Mouse (Mus musculus) bone marrow macrophage, adult 2 months (primary cell): ENCODE results near the gene Cyp2ab1. TPM values are rescaled to one million over a fixed set of nuclear protein-coding genes. Genes with fewer than 3 reads are reported as not detected.

ENCODE experiments used
- H3K27ac ChIP-seq: 2 replicates; pipeline ENCODE4 v1.5.1; 2012; ENCODE audit warnings: low read depth, low read length; ENCODE audit not compliant: insufficient read depth
- H3K4me1 ChIP-seq: 2 replicates; pipeline ENCODE4 v1.6.1; 2012; ENCODE audit warnings: low read length; ENCODE audit not compliant: control insufficient read depth, insufficient read depth
- H3K4me3 ChIP-seq: 2 replicates; pipeline ENCODE4 v1.5.1; 2012; ENCODE audit warnings: mild to moderate bottlenecking, low read length, moderate library complexity; ENCODE audit not compliant: insufficient read depth
- CTCF ChIP-seq: IDR thresholded peaks from 2 replicates; pipeline ENCODE4 v1.5.1; 2012; ENCODE audit warnings: low read depth, mild to moderate bottlenecking, low read length, moderate library complexity
- POLR2A ChIP-seq: IDR thresholded peaks from 2 replicates; pipeline ENCODE4 v1.6.1; 2012; ENCODE audit warnings: mild to moderate bottlenecking, low read depth, low read length, borderline replicate concordance
- polyA plus RNA-seq: library from polyadenylated mRNA; stranded (reverse); fragments of >200 nt; gene quantifications from 2 replicates; pipeline ENCODE4 v1.2.4, GENCODE M21; 2012; ENCODE audit not compliant: missing spikeins, insufficient read depth, insufficient read length

Gene Cyp2ab1
- polyA plus RNA-seq, 1 experiment, result 0.47 TPM

DNA sequence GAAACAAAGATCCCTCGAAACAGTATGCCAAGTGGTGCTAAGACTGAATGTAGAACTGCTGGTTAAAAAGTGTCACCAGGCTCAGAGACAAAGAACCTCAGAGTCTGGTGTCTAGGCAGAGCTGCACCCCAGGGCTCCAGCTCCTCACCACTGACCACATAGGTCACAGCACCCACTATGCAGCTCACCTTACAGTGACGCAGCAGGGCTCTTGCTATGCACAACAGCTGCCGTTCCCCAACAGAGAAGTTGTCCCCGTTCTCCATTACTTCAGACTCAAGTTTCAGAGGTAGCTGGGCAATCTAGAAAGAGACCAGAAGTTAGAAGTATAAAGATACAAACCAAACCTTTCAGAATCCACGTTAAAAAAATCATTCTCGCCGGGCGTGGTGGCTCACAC lies 9.7 kb upstream of the Cyp2ab1 start:
- no peak overlapping the region for H3K27ac ChIP-seq
- no peaks in the 10 kb centered on the region for H3K4me1 ChIP-seq
- no peak for TF ChIP-seq POLR2A
- no peak for TF ChIP-seq CTCF
- H3K4me3 ChIP-seq, result no peak overlapping the region

DNA sequence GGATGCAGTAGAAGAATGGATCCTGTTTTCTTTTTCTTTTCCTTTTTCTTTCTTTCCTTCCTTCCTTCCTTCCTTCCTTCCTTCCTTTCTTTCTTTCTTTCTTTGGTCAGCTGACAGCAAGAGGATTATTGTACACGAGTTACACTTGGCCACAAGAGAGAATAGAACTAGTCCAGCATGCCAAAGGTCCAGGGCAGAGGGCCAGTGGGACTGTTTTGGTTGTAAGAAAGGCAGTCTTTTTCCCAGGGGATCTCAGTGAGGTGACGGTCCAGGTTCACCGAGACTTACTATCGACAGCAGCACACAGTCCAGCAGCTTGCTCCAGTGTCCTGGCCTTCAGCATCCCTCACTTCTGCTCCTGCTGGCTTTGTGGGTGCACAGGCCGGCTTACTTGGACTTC lies 3.1 kb upstream of the Cyp2ab1 start:
- TF ChIP-seq POLR2A, result no peak
- no peak for TF ChIP-seq CTCF
- Histone ChIP-seq H3K4me1 (peaks cover 13% of the 10 kb centered on the region), H3K4me3 (no peak overlapping the region), H3K27ac (no peak overlapping the region)

DNA sequence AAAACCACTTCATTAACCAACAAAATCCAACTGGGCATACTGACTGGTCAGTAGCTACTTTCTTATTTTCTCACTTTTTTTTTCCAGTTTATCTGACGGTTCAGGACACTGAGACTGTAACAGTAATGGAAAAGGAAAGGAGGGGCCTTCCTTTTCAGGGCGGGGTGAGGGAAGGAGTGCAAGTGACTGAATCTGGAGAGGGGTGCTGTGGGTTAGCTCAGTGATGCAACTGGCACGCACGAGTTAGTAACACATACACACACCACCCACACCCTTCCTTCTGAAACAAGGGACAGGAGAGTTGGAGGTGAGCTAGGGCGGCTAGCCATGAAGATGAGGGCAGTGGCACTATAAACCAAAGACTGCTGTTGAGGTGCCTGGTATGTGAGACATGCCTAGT lies 1.3 kb downstream of the Cyp2ab1 start:
- H3K27ac ChIP-seq, result no peak overlapping the region
- TF ChIP-seq CTCF, result no peak
- H3K4me1 ChIP-seq, result peaks cover 13% of the 10 kb centered on the region
- no peak overlapping the region for H3K4me3 ChIP-seq

DNA sequence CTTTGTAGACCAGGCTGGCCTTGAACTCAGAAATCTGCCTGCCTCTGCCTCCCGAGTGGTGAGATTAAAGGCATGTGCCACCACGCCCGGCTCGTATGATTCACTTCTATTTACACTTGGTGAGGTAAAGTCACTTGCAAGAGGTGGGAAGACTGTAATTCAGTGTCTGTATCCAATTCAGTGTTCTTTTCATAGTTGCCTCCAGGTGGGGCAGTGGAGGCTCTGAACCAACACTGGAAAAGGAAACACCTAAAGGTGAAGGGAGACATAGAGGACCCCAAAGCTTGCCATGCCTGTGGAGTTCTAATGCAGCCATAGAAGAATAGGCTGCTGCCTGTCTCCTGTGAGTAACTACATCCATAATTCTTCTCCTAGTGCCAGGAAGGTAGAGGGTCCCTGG lies 2.9 kb downstream of the Cyp2ab1 start:
- TF ChIP-seq POLR2A, result no peak
- TF ChIP-seq CTCF, result no peak
- Histone ChIP-seq H3K4me1 (peaks cover 14% of the 10 kb centered on the region), H3K4me3 (no peak overlapping the region), H3K27ac (no peak overlapping the region)

DNA sequence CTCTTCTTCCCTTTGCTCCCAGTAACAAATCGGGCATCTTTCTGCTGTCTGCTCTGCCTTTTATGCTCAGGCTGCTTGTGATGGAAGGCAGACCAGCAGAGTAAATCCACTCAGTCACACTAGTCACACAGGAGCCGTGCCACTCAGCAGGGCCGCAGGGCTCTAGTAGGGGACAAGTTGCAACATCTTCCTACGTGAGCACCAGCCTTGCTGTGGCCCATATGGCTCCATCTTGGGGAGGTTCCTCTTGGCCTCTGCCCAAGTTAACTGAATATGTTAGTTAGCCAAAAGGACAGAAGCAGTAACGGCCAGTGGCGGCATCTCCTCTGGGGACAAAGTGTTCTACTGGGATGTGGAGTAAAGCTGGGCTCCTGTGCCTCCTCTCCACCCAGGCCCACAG lies 8.4 kb downstream of the Cyp2ab1 start:
- Histone ChIP-seq H3K4me1 (peaks cover 10% of the 10 kb centered on the region), H3K27ac (no peak overlapping the region), H3K4me3 (no peak overlapping the region)
- TF ChIP-seq POLR2A (no peak), CTCF (no peak)

DNA sequence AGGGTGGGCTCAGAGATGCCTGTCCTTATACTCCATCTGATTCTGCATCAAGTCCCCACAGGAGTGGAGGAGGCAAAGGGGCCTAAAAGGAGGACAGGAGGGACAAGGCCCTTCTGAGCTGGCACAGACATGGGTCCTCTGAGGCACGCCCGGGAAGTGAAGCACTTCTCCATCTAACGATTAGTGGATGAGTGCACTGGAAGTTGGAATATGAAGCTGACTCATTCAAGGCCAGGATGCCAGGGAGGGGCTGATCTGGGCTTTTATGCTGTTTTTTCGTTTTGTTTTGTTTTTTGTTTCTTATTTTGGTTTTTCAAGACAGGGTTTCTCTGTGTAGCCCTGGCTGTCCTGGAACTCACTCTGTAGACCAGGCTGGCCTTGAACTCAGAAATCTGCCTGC lies 9.9 kb downstream of the Cyp2ab1 start:
- TF ChIP-seq POLR2A, result no peak
- no peak for TF ChIP-seq CTCF
- no peak overlapping the region for H3K4me3 ChIP-seq
- H3K4me1 ChIP-seq, result peaks cover 10% of the 10 kb centered on the region
- H3K27ac ChIP-seq, result no peak overlapping the region

DNA sequence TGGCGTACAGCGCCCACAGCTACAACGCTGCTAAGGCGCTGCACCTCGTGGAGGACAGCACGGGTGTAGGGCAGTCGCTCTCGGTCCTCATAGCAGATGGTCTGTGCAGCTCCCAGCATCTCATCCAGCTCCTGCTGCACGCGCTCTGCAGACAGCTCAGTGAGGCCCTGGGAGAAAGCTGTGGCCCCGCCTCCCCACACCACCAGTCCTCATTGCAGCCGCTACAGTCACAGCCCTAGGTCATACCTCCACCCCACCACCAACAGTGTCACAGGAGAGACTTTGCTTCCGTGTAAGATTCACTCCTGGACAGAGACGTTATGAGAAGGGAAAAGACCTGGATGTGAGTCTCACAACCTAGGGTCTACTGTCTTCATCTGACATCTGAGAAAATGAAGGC lies 12.9 kb downstream of the Cyp2ab1 start:
- TF ChIP-seq CTCF, result no peak
- TF ChIP-seq POLR2A, result no peak
- H3K4me1 ChIP-seq, result peaks cover 20% of the 10 kb centered on the region
- no peak overlapping the region for H3K4me3 ChIP-seq
- no peak overlapping the region for H3K27ac ChIP-seq

DNA sequence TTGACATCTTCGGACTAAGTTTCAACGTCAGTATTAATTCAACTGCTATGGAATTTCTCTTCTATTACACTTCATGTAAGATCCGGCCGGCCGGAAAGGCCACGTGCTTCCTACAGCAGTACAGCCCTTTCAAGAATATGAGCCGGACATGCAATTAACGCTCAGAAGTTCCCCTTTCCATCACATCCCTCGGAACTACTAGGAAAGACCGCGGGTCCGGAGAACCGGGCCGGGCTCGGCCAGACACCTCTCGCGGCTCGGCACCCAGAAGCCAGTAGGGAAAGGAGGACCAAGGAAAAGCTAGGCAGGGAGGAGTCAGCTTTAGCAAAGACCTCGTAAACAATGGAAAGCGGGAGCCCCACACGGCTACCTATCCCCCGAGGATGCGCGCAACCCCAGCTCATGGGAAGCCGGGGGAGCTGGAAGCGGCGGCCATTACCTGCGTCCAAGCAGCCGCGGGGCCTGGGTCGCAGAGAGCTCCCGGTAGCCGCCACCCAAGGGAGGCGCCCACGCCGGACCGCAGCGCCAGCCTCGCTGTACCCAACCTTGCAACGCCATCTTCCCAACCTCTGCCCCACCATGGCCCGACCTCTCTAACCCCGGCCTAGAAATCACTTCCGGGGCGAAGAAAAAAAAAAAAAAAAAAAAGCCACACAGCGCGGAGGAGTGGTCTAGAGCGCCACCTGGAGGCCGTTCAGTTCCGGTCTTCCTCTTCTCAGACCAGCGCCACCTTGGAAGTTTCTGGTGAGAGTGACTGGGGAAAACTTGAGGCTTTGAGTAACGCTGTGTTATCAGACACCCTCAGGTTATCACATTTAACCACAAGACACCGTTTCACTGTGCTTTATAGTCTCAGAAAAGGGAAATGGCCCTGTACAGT lies 23.2 kb downstream of the Cyp2ab1 start, which contains the start of gene Parl:
Gene Parl, minus strand, starts transcription at position 618 of the 880 bp plus-strand sequence.
- Histone ChIP-seq H3K4me3 (peak within 1 kb of the TSS; percentile 83), H3K27ac (peak within 1 kb of the TSS; percentile 74), H3K4me1 (peaks cover 22% of the 10 kb centered on the region)
- TF ChIP-seq CTCF, result peak; percentile 90
- TF ChIP-seq POLR2A, result no peak

DNA sequence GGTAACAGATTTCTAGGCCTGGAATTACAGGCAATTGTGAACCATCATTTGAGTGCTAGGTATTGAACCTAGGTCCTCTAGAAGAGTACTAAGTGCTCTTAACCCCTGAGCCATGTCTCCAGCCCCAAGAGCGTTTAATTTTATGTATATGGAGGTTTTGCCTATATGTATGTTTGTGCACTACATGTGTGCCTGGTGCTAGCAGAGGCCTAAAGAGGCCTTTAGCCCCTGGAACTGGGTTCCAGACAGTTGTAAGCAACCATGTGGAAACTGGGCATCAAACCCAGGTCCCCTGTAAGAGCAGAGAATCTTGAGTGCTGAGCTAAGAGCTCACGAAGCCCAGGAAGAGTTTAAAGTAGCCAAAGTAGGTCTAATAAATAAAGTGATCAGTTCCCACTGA lies 25.1 kb downstream of the Cyp2ab1 start:
- TF ChIP-seq CTCF (no peak), POLR2A (no peak)
- H3K4me1 ChIP-seq, result peaks cover 22% of the 10 kb centered on the region
- no peak overlapping the region for H3K27ac ChIP-seq
- no peak overlapping the region for H3K4me3 ChIP-seq

DNA sequence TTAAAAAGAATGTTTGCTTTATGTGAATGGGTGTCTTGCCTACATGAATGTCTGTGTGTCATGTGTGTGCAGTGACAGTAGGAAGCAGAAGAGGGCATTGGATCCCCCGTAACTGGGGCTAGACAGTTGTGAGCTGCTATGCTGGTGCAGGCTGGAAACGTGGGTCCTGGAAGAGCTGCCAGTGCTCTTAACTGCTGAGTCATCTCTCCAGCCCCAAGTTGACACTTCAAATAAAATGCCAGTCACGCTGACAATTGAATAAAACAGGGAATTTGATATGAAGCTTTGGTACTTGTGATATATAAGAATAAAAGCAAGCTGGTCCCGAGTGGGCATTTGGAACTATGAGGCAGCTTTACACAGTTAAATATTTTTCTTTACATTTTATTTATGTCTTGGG lies 45.0 kb downstream of the Cyp2ab1 start:
- 0 out of 2 replicates have a peak, but pooled peaks cover 2% of the 10 kb centered on the region for H3K4me1 ChIP-seq
- H3K4me3 ChIP-seq, result no peak overlapping the region
- TF ChIP-seq POLR2A (no peak), CTCF (no peak)
- no peak overlapping the region for H3K27ac ChIP-seq

DNA sequence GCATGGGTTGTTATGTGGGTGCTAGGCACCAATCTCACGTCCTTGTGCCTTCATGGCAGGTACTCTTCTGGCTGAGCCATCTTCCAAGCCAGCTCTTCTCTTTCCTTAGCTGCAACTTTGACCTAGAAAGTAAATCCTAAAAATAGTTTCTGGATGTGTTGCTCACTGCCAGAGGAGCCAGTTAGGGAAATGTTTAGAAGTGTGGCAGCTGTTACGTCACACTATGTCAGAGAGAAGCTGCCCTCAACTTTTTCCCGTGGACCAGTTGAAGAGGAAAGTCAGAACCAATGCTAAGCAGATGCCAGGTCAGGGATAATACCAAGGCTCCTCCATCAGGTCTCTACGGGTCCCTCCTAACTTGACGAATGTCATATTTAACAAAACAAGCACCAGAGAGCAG lies 45.8 kb downstream of the Cyp2ab1 start:
- TF ChIP-seq POLR2A, result no peak
- Histone ChIP-seq H3K4me1 (0 out of 2 replicates have a peak, but pooled peaks cover 2% of the 10 kb centered on the region), H3K4me3 (no peak overlapping the region), H3K27ac (no peak overlapping the region)
